Mouse (Mus musculus): ENCODE data around the gene Ccdc87. TPM values are rescaled to one million over a fixed set of nuclear protein-coding genes. Genes with fewer than 3 reads are reported as not detected.

Ccdc87 gene
- polyA plus RNA-seq, 1 experiment from 2014 or later, result 0.33 TPM

- peak within 1 kb of the TSS; percentile 95 for H3K4me3 ChIP-seq
- peaks cover 38% of the 10 kb centered on the region for H3K4me1 ChIP-seq (replicated peaks)
- H3K27me3 ChIP-seq (ENCODE audit: insufficient read depth, poor library complexity, severe bottlenecking), result peaks cover 12% of the 10 kb centered on the region
- 2% methylated on average over 17 of the region's 17 CpGs for WGBS
- peak within 1 kb of the TSS; percentile 88 for H3K27ac ChIP-seq
- no peaks in the 10 kb centered on the region for H3K36me3 ChIP-seq
- no peaks in the 10 kb centered on the region for H3K9me3 ChIP-seq
- DNase-seq (ENCODE audit: low spot score), result no peak
Observed at GRCm38 (mm10) chr19:4877785-4878184, 38.6 kb downstream of the Ccdc87 start, which contains the start of gene Actn3. Actn3 (minus strand) TSS chr19:4877909.

- H3K27ac ChIP-seq, result peak within 1 kb of the TSS; percentile 88
- WGBS, result 1% methylated on average over 52 of the region's 52 CpGs
Observed at GRCm38 (mm10) chr19:4878405-4879323, 39.5 kb downstream of the Ccdc87 start, which contains the start of gene Zdhhc24. Zdhhc24 (plus strand) TSS chr19:4878668.

GRCm38 (mm10) chr19:4879324-4879703, 40.1 kb downstream of the Ccdc87 start:
- WGBS, result 71% methylated on average over 10 of the region's 10 CpGs
- H3K27ac ChIP-seq, result peak overlapping the region; percentile 88
- peaks cover 9% of the 10 kb centered on the region for H3K36me3 ChIP-seq
- DNase-seq (ENCODE audit: low spot score), result no peak
- peak overlapping the region; percentile 95 for H3K4me3 ChIP-seq
- peaks cover 12% of the 10 kb centered on the region for H3K27me3 ChIP-seq (ENCODE audit: insufficient read depth, poor library complexity, severe bottlenecking)
- no peaks in the 10 kb centered on the region for H3K9me3 ChIP-seq
- H3K4me1 ChIP-seq (replicated peaks), result peaks cover 38% of the 10 kb centered on the region

More at GRCm38 (mm10) chr19:4878405-4879323, 39.5 kb downstream of the Ccdc87 start, which contains the start of gene Zdhhc24:
- Histone ChIP-seq H3K36me3 (peaks cover 4% of the 10 kb centered on the region; the same call in 1 of the 2 replicates), H3K9me3 (no peaks in the 10 kb centered on the region), H3K27me3 (ENCODE audit: insufficient read depth, poor library complexity, severe bottlenecking) (peaks cover 12% of the 10 kb centered on the region), H3K4me1 (replicated peaks) (peaks cover 38% of the 10 kb centered on the region), H3K4me3 (peak within 1 kb of the TSS; percentile 95)
- peak; percentile 98 for DNase-seq (ENCODE audit: low spot score)

- H3K36me3 ChIP-seq, result peaks cover 10% of the 10 kb centered on the region
- peaks cover 14% of the 10 kb centered on the region for H3K4me1 ChIP-seq (replicated peaks)
- H3K27ac ChIP-seq, result no peak overlapping the region
- no peak for DNase-seq (ENCODE audit: low spot score)
- no peaks in the 10 kb centered on the region for H3K27me3 ChIP-seq (ENCODE audit: insufficient read depth, poor library complexity, severe bottlenecking)
- no peak overlapping the region for H3K4me3 ChIP-seq
- 85% methylated on average over 4 of the region's 4 CpGs for WGBS
- no peaks in the 10 kb centered on the region for H3K9me3 ChIP-seq
Observed at GRCm38 (mm10) chr19:4883961-4884360, 44.8 kb downstream of the Ccdc87 start.

- Histone ChIP-seq H3K27ac (no peak overlapping the region), H3K9me3 (no peaks in the 10 kb centered on the region), H3K27me3 (ENCODE audit: insufficient read depth, poor library complexity, severe bottlenecking) (no peaks in the 10 kb centered on the region), H3K4me1 (replicated peaks) (no peaks in the 10 kb centered on the region), H3K4me3 (no peak overlapping the region), H3K36me3 (peaks cover 56% of the 10 kb centered on the region)
- WGBS, result 88% methylated on average over 10 of the region's 10 CpGs
- DNase-seq (ENCODE audit: low spot score), result no peak
Observed at GRCm38 (mm10) chr19:4889791-4890190, 50.6 kb downstream of the Ccdc87 start.

- no peak overlapping the region for H3K4me3 ChIP-seq
- no peak overlapping the region for H3K27ac ChIP-seq
- H3K4me1 ChIP-seq (replicated peaks), result no peaks in the 10 kb centered on the region
- peaks cover 59% of the 10 kb centered on the region for H3K36me3 ChIP-seq
- DNase-seq (ENCODE audit: low spot score), result no peak
- no peaks in the 10 kb centered on the region for H3K9me3 ChIP-seq
- 89% methylated on average over 3 of the region's 3 CpGs for WGBS
- H3K27me3 ChIP-seq (ENCODE audit: insufficient read depth, poor library complexity, severe bottlenecking), result no peaks in the 10 kb centered on the region
Observed at GRCm38 (mm10) chr19:4891798-4892197, 52.6 kb downstream of the Ccdc87 start.

Other genes with a start within 250 kb of the Ccdc87 start
- 5.9 and 8.2 TPM in 2 replicates for gene Lrfn4, start 223.7 kb upstream of the Ccdc87 start, polyA plus RNA-seq (2016; fragmentation: Nextera tagmentation; extraction: Ambion mirVana)
- gene Rce1, start 213.7 kb upstream of the Ccdc87 start, polyA plus RNA-seq (2016; fragmentation: Nextera tagmentation; extraction: Ambion mirVana), result 80.0 and 81.4 TPM in 2 replicates
- gene Gm960, start 140.7 kb upstream of the Ccdc87 start, polyA plus RNA-seq (2016; fragmentation: Nextera tagmentation; extraction: Ambion mirVana), result 2.9 and 3.1 TPM in 2 replicates
- 12.7 and 20.6 TPM in 2 replicates for gene Sptbn2, start 128.2 kb upstream of the Ccdc87 start, polyA plus RNA-seq (2016; fragmentation: Nextera tagmentation; extraction: Ambion mirVana)
- gene Rbm4b, start 82.9 kb upstream of the Ccdc87 start, polyA plus RNA-seq (2016; fragmentation: Nextera tagmentation; extraction: Ambion mirVana), result 108 and 124 TPM in 2 replicates
- gene Rbm4, start 45.5 kb upstream of the Ccdc87 start, polyA plus RNA-seq (2016; fragmentation: Nextera tagmentation; extraction: Ambion mirVana), result 104 and 106 TPM in 2 replicates
- 26.7 and 30.0 TPM in 2 replicates for gene Gm21992, start 27.8 kb upstream of the Ccdc87 start, polyA plus RNA-seq (2016; fragmentation: Nextera tagmentation; extraction: Ambion mirVana)
- gene Rbm14, start 27.7 kb upstream of the Ccdc87 start, polyA plus RNA-seq (2016; fragmentation: Nextera tagmentation; extraction: Ambion mirVana), result 126 and 130 TPM in 2 replicates
- gene Ccs, start within 50 bp of the Ccdc87 start, polyA plus RNA-seq (2016; fragmentation: Nextera tagmentation; extraction: Ambion mirVana), result 46.9 and 49.6 TPM in 2 replicates
- 38.8 and 52.5 TPM in 2 replicates for gene Ctsf, start 15.8 kb downstream of the Ccdc87 start, polyA plus RNA-seq (2016; fragmentation: Nextera tagmentation; extraction: Ambion mirVana)
- gene Actn3, start 38.5 kb downstream of the Ccdc87 start, polyA plus RNA-seq (2016; fragmentation: Nextera tagmentation; extraction: Ambion mirVana), result 3.8 and 12.1 TPM in 2 replicates
- 17.6 and 19.5 TPM in 2 replicates for gene Zdhhc24, start 39.3 kb downstream of the Ccdc87 start, polyA plus RNA-seq (2016; fragmentation: Nextera tagmentation; extraction: Ambion mirVana)
- gene Bbs1, start 67.3 kb downstream of the Ccdc87 start, polyA plus RNA-seq (2016; fragmentation: Nextera tagmentation; extraction: Ambion mirVana), result 7.9 and 8.3 TPM in 2 replicates
- 204 and 218 TPM in 2 replicates for gene Dpp3, start 88.9 kb downstream of the Ccdc87 start, polyA plus RNA-seq (2016; fragmentation: Nextera tagmentation; extraction: Ambion mirVana)
- gene Peli3, start 103.8 kb downstream of the Ccdc87 start, polyA plus RNA-seq (2016; fragmentation: Nextera tagmentation; extraction: Ambion mirVana), result 2.1 and 3.7 TPM in 2 replicates
- 157 and 163 TPM in 2 replicates for gene Mrpl11, start 122.8 kb downstream of the Ccdc87 start, polyA plus RNA-seq (2016; fragmentation: Nextera tagmentation; extraction: Ambion mirVana)
- not detected in 2 replicates for gene Npas4, start 150.9 kb downstream of the Ccdc87 start, polyA plus RNA-seq (2016; fragmentation: Nextera tagmentation; extraction: Ambion mirVana)
- 5.5 and 8.4 TPM in 2 replicates for gene Slc29a2, start 184.5 kb downstream of the Ccdc87 start, polyA plus RNA-seq (2016; fragmentation: Nextera tagmentation; extraction: Ambion mirVana)
- 38.8 and 41.6 TPM in 2 replicates for gene B4gat1, start 199.5 kb downstream of the Ccdc87 start, polyA plus RNA-seq (2016; fragmentation: Nextera tagmentation; extraction: Ambion mirVana)
- gene AC124502.3, start 199.5 kb downstream of the Ccdc87 start, polyA plus RNA-seq (2016; fragmentation: Nextera tagmentation; extraction: Ambion mirVana), result 2.4 and 3.2 TPM in 2 replicates
- 86.8 and 91.8 TPM in 2 replicates for gene Brms1, start 202.0 kb downstream of the Ccdc87 start, polyA plus RNA-seq (2016; fragmentation: Nextera tagmentation; extraction: Ambion mirVana)
- gene Rin1, start 211.1 kb downstream of the Ccdc87 start, polyA plus RNA-seq (2016; fragmentation: Nextera tagmentation; extraction: Ambion mirVana), result 2.3 and 3.0 TPM in 2 replicates
- gene Cd248, start 228.7 kb downstream of the Ccdc87 start, polyA plus RNA-seq (2016; fragmentation: Nextera tagmentation; extraction: Ambion mirVana), result 26.9 and 39.1 TPM in 2 replicates
- 1.5 and 1.8 TPM in 2 replicates for gene Tmem151a, start 246.2 kb downstream of the Ccdc87 start, polyA plus RNA-seq (2016; fragmentation: Nextera tagmentation; extraction: Ambion mirVana)
- gene Yif1a, start 249.2 kb downstream of the Ccdc87 start, polyA plus RNA-seq (2016; fragmentation: Nextera tagmentation; extraction: Ambion mirVana), result 87.1 and 92.0 TPM in 2 replicates

Measured in hindbrain, embryonic 10.5 days (tissue).